Mouse (Mus musculus) lung, postnatal 0 days (tissue): ENCODE measurements at regions not wholly inside any gene's neighbourhood (a gene's known extent, or its start where the extent isn't known, plus 50 kb on each side); places are given as distances from the start of the nearest gene placed in this dataset.

Source experiments
- ATAC-seq: fragments of 200-750 bp; cut with Nextera tagmentation; 2 replicates; pipeline ENCODE4 v1.8.0; 2017; ENCODE audit warnings: moderate library complexity
- DNase-seq: peaks from one replicate; pipeline ENCODE4 v3.0.0-alpha.2; 2016; ENCODE audit warnings: low spot score
- H3K27ac ChIP-seq: fragments of 300-500 bp; sonication (generic); 2 replicates; pipeline ENCODE4 v1.5.1; 2014; ENCODE audit warnings: antibody characterized with exemption, mild to moderate bottlenecking, low read length, mixed read lengths
- H3K27me3 ChIP-seq: fragments of 300-500 bp; sonication (generic); replicated peaks from 2 replicates; pipeline ENCODE4 v1.6.1; 2014; ENCODE audit warnings: low read length, mixed read lengths; ENCODE audit not compliant: insufficient read depth
- H3K36me3 ChIP-seq: fragments of 300-500 bp; sonication (generic); 2 replicates; pipeline ENCODE4 v1.6.1; 2014; ENCODE audit warnings: low read length, mixed read lengths; ENCODE audit not compliant: insufficient read depth
- H3K4me1 ChIP-seq: fragments of 300-500 bp; sonication (generic); 2 replicates; pipeline ENCODE4 v1.6.1; 2014; ENCODE audit warnings: antibody characterized with exemption, low read depth, low read length, mixed read lengths; ENCODE audit not compliant: insufficient read depth
- H3K4me2 ChIP-seq: fragments of 300-500 bp; sonication (generic); replicated peaks from 2 replicates; pipeline ENCODE4 v1.6.1; 2014; ENCODE audit warnings: low read depth, mild to moderate bottlenecking, low read length, moderate library complexity, mixed read lengths
- H3K4me3 ChIP-seq: fragments of 300-500 bp; sonication (generic); 2 replicates; pipeline ENCODE4 v1.5.1; 2014; ENCODE audit warnings: low read depth, low read length
- H3K9ac ChIP-seq: fragments of 300-500 bp; sonication (generic); replicated peaks from 2 replicates; pipeline ENCODE4 v1.6.1; 2014; ENCODE audit warnings: low read depth, mild to moderate bottlenecking
- H3K9me3 ChIP-seq: fragments of 300-500 bp; sonication (generic); 2 replicates; pipeline ENCODE4 v1.6.1; 2016; ENCODE audit warnings: low read length, mixed read lengths
- CTCF ChIP-seq: IDR thresholded peaks from 2 replicates; pipeline ENCODE4 v1.5.1; 2016; ENCODE audit warnings: antibody characterized with exemption, mild to moderate bottlenecking
- EP300 ChIP-seq: IDR thresholded peaks from 2 replicates; pipeline ENCODE4 v1.6.1; 2016; ENCODE audit warnings: antibody characterized with exemption, mild to moderate bottlenecking, control low read depth
- WGBS: fragments of 180-500 bp; shearing (Covaris S2); extraction: QIAGEN DNeasy Blood & Tissue Kit; methylation state at CpG from one replicate; pipeline ENCODE4 v1.1.7; 2014; 5-methylcytosine and 5-hydroxymethylcytosine counted together

DNA sequence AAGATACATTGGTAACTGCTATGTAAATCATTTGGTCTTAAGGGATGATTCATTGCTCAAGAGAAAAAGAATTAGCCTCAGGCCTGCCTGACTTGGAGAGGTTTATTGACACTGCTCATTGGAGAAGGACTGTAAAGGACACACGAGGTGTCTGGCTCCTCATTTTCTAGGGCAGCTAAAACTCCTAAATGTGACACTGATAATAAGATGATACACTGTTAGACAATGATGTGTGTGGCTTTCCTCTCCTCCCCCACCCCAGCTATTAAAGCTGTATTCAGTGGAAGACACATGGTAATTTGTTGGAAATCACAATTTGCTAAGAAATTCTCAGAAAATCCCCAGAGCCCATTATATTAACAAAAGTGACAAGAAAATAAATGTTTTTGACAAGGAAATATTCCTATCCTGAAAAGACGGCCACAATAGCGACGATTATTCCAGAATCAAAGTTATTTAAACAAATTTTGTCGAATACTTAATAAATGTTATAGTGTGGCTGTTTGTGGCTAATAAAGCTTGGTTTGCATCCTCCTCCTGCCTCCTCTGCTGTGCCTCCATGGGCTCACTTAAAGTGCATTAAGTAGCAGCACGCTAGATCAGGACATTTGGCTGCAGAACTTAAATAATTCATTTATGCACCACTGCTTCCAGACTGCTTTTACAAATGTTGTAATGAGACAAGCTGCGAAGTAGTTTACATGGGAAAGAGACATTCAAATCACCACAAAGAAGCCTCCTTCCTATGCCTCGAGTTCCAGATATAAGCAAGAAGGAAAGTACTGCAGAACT, 360.0 kb upstream of the Etaa1 start:
- no peaks in the 10 kb centered on the region for H3K9me3 ChIP-seq
- TF ChIP-seq EP300 (no peak), CTCF (no peak)
- no peaks in the 10 kb centered on the region for H3K4me1 ChIP-seq
- H3K27ac ChIP-seq: no peak overlapping the region
- H3K4me3 ChIP-seq: no peak overlapping the region
- DNase-seq (no peak), ATAC-seq (no peak)
- 53% methylated on average over 8 of the region's 8 CpGs for WGBS
- no peaks in the 10 kb centered on the region for H3K36me3 ChIP-seq
- no peak overlapping the region for H3K4me2 ChIP-seq
- H3K9ac ChIP-seq: no peak overlapping the region
- no peaks in the 10 kb centered on the region for H3K27me3 ChIP-seq

- TF ChIP-seq CTCF: no peak
- TF ChIP-seq EP300: peak; percentile 53; the same call in 1 of the 2 replicates
- WGBS: 15% methylated on average over 2 of the region's 2 CpGs
- DNase-seq (peak; percentile 79), ATAC-seq (peak; percentile 74)
- Histone ChIP-seq H3K27ac (0 out of 2 replicates have a peak overlapping the region, but pooled peaks have one; percentile 1), H3K9ac (no peak overlapping the region), H3K4me2 (no peak overlapping the region), H3K36me3 (no peaks in the 10 kb centered on the region), H3K27me3 (no peaks in the 10 kb centered on the region), H3K9me3 (no peaks in the 10 kb centered on the region), H3K4me1 (0 out of 2 replicates have a peak, but pooled peaks cover 3% of the 10 kb centered on the region), H3K4me3 (no peak overlapping the region)
Measured at GRCm38 (mm10) chr11:18296194-18297125, 342.8 kb upstream of the Etaa1 start.

GRCm38 (mm10) chr11:18278585-18279136, 325.0 kb upstream of the Etaa1 start:
- no peaks in the 10 kb centered on the region for H3K27me3 ChIP-seq
- H3K9me3 ChIP-seq: no peaks in the 10 kb centered on the region
- 35% methylated on average over 2 of the region's 2 CpGs for WGBS
- H3K4me2 ChIP-seq: no peak overlapping the region
- DNase-seq: no peak
- no peaks in the 10 kb centered on the region for H3K4me1 ChIP-seq
- no peak overlapping the region for H3K9ac ChIP-seq
- TF ChIP-seq CTCF (no peak), EP300 (no peak)
- ATAC-seq: no peak
- H3K27ac ChIP-seq: no peak overlapping the region
- no peaks in the 10 kb centered on the region for H3K36me3 ChIP-seq
- no peak overlapping the region for H3K4me3 ChIP-seq

DNA sequence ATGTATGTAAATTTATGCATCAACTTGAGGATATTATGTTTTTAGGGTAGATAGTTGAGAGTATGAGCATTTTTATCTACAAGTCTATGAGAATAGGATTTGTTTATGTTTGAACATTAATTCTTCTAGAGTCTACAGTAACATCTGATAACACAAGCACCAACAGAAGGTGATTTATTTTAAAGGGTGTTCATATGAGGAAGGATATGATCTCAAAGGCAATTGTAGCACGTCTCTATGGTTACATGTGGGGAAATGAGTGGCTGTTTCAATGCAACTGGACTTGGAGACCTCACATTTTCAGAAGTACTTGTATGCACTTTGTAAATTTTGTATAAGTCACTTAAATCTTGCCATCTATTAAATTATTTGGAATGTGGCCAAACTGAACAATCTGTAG, 318.7 kb upstream of the Etaa1 start:
- Histone ChIP-seq H3K36me3 (no peaks in the 10 kb centered on the region), H3K4me2 (no peak overlapping the region), H3K27ac (no peak overlapping the region), H3K9me3 (no peaks in the 10 kb centered on the region), H3K9ac (no peak overlapping the region), H3K27me3 (no peaks in the 10 kb centered on the region), H3K4me3 (no peak overlapping the region), H3K4me1 (no peaks in the 10 kb centered on the region)
- DNase-seq (peak; percentile 42), ATAC-seq (peak; percentile 53)
- TF ChIP-seq CTCF (no peak), EP300 (peak; percentile 69)
- 30% methylated on average over 1 of the region's 1 CpGs for WGBS

GRCm38 (mm10) chr11:18266161-18266560, 312.5 kb upstream of the Etaa1 start:
- Histone ChIP-seq H3K4me3 (no peak overlapping the region), H3K4me2 (no peak overlapping the region), H3K27me3 (no peaks in the 10 kb centered on the region), H3K36me3 (no peaks in the 10 kb centered on the region), H3K9me3 (no peaks in the 10 kb centered on the region), H3K4me1 (no peaks in the 10 kb centered on the region), H3K9ac (no peak overlapping the region), H3K27ac (no peak overlapping the region)
- no peak for TF ChIP-seq CTCF
- no peak for TF ChIP-seq EP300
- 86% methylated on average over 2 of the region's 2 CpGs for WGBS
- DNase-seq: no peak
- ATAC-seq: no peak

DNA sequence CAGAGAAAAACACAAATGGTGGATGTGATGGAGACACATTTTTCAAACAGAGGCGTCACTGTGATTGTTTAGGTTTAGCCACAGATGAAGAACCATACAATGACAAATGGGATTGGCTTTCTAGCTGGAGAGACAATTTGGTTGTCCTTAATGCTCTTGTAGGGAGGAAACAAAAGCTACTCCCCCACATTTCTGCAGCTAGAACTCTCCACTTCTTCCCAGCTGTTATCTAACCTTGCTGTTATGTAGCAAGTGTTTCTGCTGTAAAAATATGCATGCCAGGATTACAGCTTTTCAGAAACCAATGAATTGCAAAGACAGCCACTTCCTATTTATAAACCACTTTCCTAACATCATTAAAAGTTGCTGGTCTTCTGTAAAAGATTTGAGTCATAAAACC, 309.2 kb upstream of the Etaa1 start:
- H3K4me3 ChIP-seq: no peak overlapping the region
- no peak overlapping the region for H3K9ac ChIP-seq
- no peak overlapping the region for H3K4me2 ChIP-seq
- no peaks in the 10 kb centered on the region for H3K27me3 ChIP-seq
- no peak for DNase-seq
- H3K27ac ChIP-seq: no peak overlapping the region
- no peaks in the 10 kb centered on the region for H3K36me3 ChIP-seq
- no peaks in the 10 kb centered on the region for H3K4me1 ChIP-seq
- WGBS: 44% methylated on average over 1 of the region's 1 CpGs
- no peak for ATAC-seq
- no peaks in the 10 kb centered on the region for H3K9me3 ChIP-seq
- TF ChIP-seq EP300 (no peak), CTCF (no peak)
